ENCODE assay signal across 9 mouse cellular contexts in the genomic region with DNA sequence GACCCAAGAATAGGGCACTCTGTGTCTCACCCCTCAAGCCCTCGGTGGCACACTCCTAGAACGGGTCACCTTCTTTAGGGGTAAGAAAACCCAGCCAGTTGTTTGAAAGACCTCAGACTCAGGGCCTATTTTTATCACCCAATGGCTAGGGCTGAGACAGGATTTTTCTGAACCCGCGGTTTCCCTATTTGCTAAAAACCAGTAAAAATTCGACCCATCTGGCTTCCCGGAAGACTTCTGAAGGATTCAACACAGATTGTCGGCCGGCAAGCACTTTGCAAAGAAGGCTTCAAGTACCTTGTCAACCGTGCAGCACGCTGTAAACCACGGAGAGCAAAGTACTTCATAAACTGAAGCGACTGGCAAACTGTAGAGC. TPM values are rescaled to one million over a fixed set of nuclear protein-coding genes. Genes with fewer than 3 reads are reported as not detected.
DNase-seq lines count a peak whose midpoint lies in the region; ATAC-seq and TF ChIP-seq lines count a peak whose summit lies in the region.
"Had no signal": no experiment of that assay in that cellular context is flagged by ENCODE, and none has a peak within 500 bp of the region (broad histone marks: within the 10 kb centered on the region; RNA-seq: fewer than 3 reads in every experiment).

No protein-coding gene starts in this region.

- H3K9ac ChIP-seq in heart, embryonic 11.5 days (ENCODE audit: low read depth, low read length): no peak overlapping the region
- peak overlapping the region; percentile 82 for H3K9ac ChIP-seq in ES-Bruce4 (ENCODE audit: low read depth, poor library complexity, severe bottlenecking)
- H3K9ac ChIP-seq in forebrain, embryonic 14.5 days (ENCODE audit: low read length): peak overlapping the region; percentile 98
- no peak overlapping the region for H3K9ac ChIP-seq in liver, embryonic 16.5 days (ENCODE audit: low read depth, low read length)
- H3K9ac ChIP-seq: liver, embryonic 14.5 days had no signal

- peaks cover 20% of the 10 kb centered on the region for H3K4me1 ChIP-seq in heart, embryonic 11.5 days (ENCODE audit: control insufficient read depth, insufficient read depth, low read length)
- peaks cover 11% of the 10 kb centered on the region for H3K4me1 ChIP-seq in ES-Bruce4 (ENCODE audit: control insufficient read depth, insufficient read depth, low read length)
- H3K4me1 ChIP-seq in forebrain, embryonic 14.5 days (ENCODE audit: control insufficient read depth, insufficient read depth, low read length): peaks cover 61% of the 10 kb centered on the region
- H3K4me1 ChIP-seq in liver, embryonic 16.5 days (ENCODE audit: control insufficient read depth, low read depth, low read length): peaks cover 2% of the 10 kb centered on the region

- peak overlapping the region; percentile 99 for H3K4me2 ChIP-seq in heart, embryonic 11.5 days
- peak overlapping the region; percentile 93 for H3K4me2 ChIP-seq in forebrain, embryonic 14.5 days (ENCODE audit: low read length)
- H3K4me2 ChIP-seq in liver, embryonic 16.5 days (ENCODE audit: low read depth, low read length): peak overlapping the region; percentile 68; the same call in 1 of the 2 replicates

- WGBS in heart, embryonic 11.5 days (ENCODE audit: insufficient replicate concordance): 11% methylated on average over 12 of the region's 12 CpGs
- 3% methylated on average over 12 of the region's 12 CpGs for WGBS in forebrain, embryonic 14.5 days
- 5% methylated on average over 12 of the region's 12 CpGs for WGBS in liver, embryonic 16.5 days (ENCODE audit: insufficient replicate concordance)

- no peak for DNase-seq in heart, adult 18-20 months
- peak; percentile 57 for DNase-seq in forebrain, embryonic 14.5 days (ENCODE audit: low spot score)
- no peak for DNase-seq in gastrocnemius, postnatal 4 days (ENCODE audit: low spot score in 2 of 2)
- no peak for DNase-seq in adrenal gland, postnatal 14 days

- peaks cover 86% of the 10 kb centered on the region for H3K27me3 ChIP-seq in heart, embryonic 11.5 days (ENCODE audit: control insufficient read depth, insufficient read depth, low read length)
- H3K27me3 ChIP-seq in ES-Bruce4 (ENCODE audit: control insufficient read depth, insufficient read depth, low read length, poor library complexity, severe bottlenecking): no peaks in the 10 kb centered on the region
- H3K27me3 ChIP-seq in forebrain, embryonic 14.5 days (replicated peaks; ENCODE audit: control insufficient read depth, insufficient read depth, low read length): no peaks in the 10 kb centered on the region
- H3K27me3 ChIP-seq in liver, embryonic 16.5 days (ENCODE audit: control insufficient read depth, insufficient read depth, low read depth, low read length): peaks cover 70% of the 10 kb centered on the region

- H3K27ac ChIP-seq in heart, embryonic 11.5 days (ENCODE audit: low read depth, low read length): no peak overlapping the region
- H3K27ac ChIP-seq in ES-Bruce4 (ENCODE audit: insufficient read depth, low read length): no peak overlapping the region
- H3K27ac ChIP-seq in forebrain, embryonic 14.5 days (ENCODE audit: low read depth, low read length): peak overlapping the region; percentile 100; the same call in 1 of the 2 replicates
- no peak overlapping the region for H3K27ac ChIP-seq in liver, embryonic 16.5 days (ENCODE audit: low read length)
- H3K27ac ChIP-seq: liver, embryonic 14.5 days had no signal

- no peaks in the 10 kb centered on the region for H3K9me3 ChIP-seq in heart, embryonic 11.5 days (replicated peaks; ENCODE audit: control insufficient read depth, low read length)
- H3K9me3 ChIP-seq in ES-Bruce4 (replicated peaks; ENCODE audit: control insufficient read depth, insufficient read depth, low read length, poor library complexity, severe bottlenecking): no peaks in the 10 kb centered on the region
- H3K9me3 ChIP-seq in forebrain, embryonic 14.5 days (replicated peaks; ENCODE audit: control insufficient read depth, low read length): no peaks in the 10 kb centered on the region
- H3K9me3 ChIP-seq in liver, embryonic 16.5 days (replicated peaks; ENCODE audit: control insufficient read depth, low read length): no peaks in the 10 kb centered on the region

- peak overlapping the region; percentile 76 for H3K4me3 ChIP-seq in heart, embryonic 11.5 days (ENCODE audit: low read depth, low read length)
- peak overlapping the region; percentile 63 for H3K4me3 ChIP-seq in ES-Bruce4 (ENCODE audit: low read depth, low read length)
- H3K4me3 ChIP-seq in forebrain, embryonic 14.5 days (ENCODE audit: low read depth, low read length): peak overlapping the region; percentile 92
- no peak overlapping the region for H3K4me3 ChIP-seq in liver, embryonic 16.5 days (ENCODE audit: low read depth, low read length)

- TF ChIP-seq EP300 in ES-Bruce4 (IDR thresholded peaks at IDR 0.05; ENCODE audit: insufficient read depth, low read depth, low read length): no peak

- no peak for TF ChIP-seq CTCF in ES-Bruce4 (IDR thresholded peaks at IDR 0.05; ENCODE audit: low read depth, low read length)

- no peak for ATAC-seq in heart, embryonic 11.5 days (replicated peaks; ENCODE audit: insufficient number of reproducible peaks, low FRiP score, low TSS enrichment)
- no peak for ATAC-seq in forebrain, embryonic 14.5 days
- no peak for ATAC-seq in liver, embryonic 16.5 days (ENCODE audit: low read depth)
- ATAC-seq in activated CD4-positive, CD25-positive, alpha-beta regulatory T cell, adult 4 months: no peak

- H3K36me3 ChIP-seq in heart, embryonic 11.5 days (ENCODE audit: control insufficient read depth, insufficient read depth, low read length): no peaks in the 10 kb centered on the region
- H3K36me3 ChIP-seq in ES-Bruce4 (ENCODE audit: control insufficient read depth, insufficient read depth, low read length, poor library complexity, severe bottlenecking): no peaks in the 10 kb centered on the region
- H3K36me3 ChIP-seq in forebrain, embryonic 14.5 days (ENCODE audit: control insufficient read depth, insufficient read depth, low read length): no peaks in the 10 kb centered on the region
- H3K36me3 ChIP-seq in liver, embryonic 16.5 days (ENCODE audit: control insufficient read depth, insufficient read depth): no peaks in the 10 kb centered on the region

- no peak for TF ChIP-seq POLR2A in ES-Bruce4 (IDR thresholded peaks at IDR 0.05; ENCODE audit: insufficient read depth, low read length)

RNA-seq across cellular contexts. Expression of gene Ephb2, which starts 1.4 kb away (rescaled TPM):
- polyA plus RNA-seq in heart, embryonic 11.5 days (2014; fragmentation: Nextera tagmentation; extraction: Ambion mirVana): 2.5 and 2.7 TPM in 2 replicates
- total RNA-seq in heart, adult 18-20 months (2021): under 1 TPM; 0.89 to 0.90 TPM
- polyA plus RNA-seq in ES-Bruce4 (2011; ENCODE audit: insufficient read depth, insufficient read length, low read depth, missing spikeins): 15.1 and 15.5 TPM in 2 replicates
- 9.3 and 9.6 TPM in 2 replicates for polyA plus RNA-seq in forebrain, embryonic 14.5 days (2014; fragmentation: Nextera tagmentation; extraction: Ambion mirVana)
- 0.07 and 0.18 TPM in 2 replicates for polyA plus RNA-seq in liver, embryonic 16.5 days (2015; fragmentation: Nextera tagmentation; extraction: Ambion mirVana)
- 10 to 100 TPM; 12.3 to 13.5 TPM for total RNA-seq in gastrocnemius, postnatal 4 days (2021)
- not detected for polyA plus RNA-seq in activated CD4-positive, CD25-positive, alpha-beta regulatory T cell, adult 4 months (2017; shearing (Covaris generic))
- 10.3 and 11.3 TPM in 2 replicates for total RNA-seq in adrenal gland, postnatal 14 days (2021)

RNA-seq across cellular contexts. Expression of gene C1qb, which starts 51.6 kb away (rescaled TPM):
- polyA plus RNA-seq in heart, embryonic 11.5 days (2014; fragmentation: Nextera tagmentation; extraction: Ambion mirVana): 14.8 and 17.0 TPM in 2 replicates
- total RNA-seq in heart, adult 18-20 months (2021): 10 to 100 TPM; 42.6 to 54.2 TPM
- polyA plus RNA-seq in ES-Bruce4 (2011; ENCODE audit: insufficient read depth, insufficient read length, low read depth, missing spikeins): not detected in 2 replicates
- 45.2 and 45.8 TPM in 2 replicates for polyA plus RNA-seq in forebrain, embryonic 14.5 days (2014; fragmentation: Nextera tagmentation; extraction: Ambion mirVana)
- polyA plus RNA-seq in liver, embryonic 16.5 days (2015; fragmentation: Nextera tagmentation; extraction: Ambion mirVana): 129 and 142 TPM in 2 replicates
- 10 to 100 TPM; 33.7 to 39.4 TPM for total RNA-seq in gastrocnemius, postnatal 4 days (2021)
- polyA plus RNA-seq in activated CD4-positive, CD25-positive, alpha-beta regulatory T cell, adult 4 months (2017; shearing (Covaris generic)): 1 to 10 TPM; 1.2 to 6.1 TPM
- total RNA-seq in adrenal gland, postnatal 14 days (2021): 28.1 and 31.7 TPM in 2 replicates

RNA-seq across cellular contexts. Expression of gene C1qc, which starts 58.4 kb away (rescaled TPM):
- 7.1 and 7.4 TPM in 2 replicates for polyA plus RNA-seq in heart, embryonic 11.5 days (2014; fragmentation: Nextera tagmentation; extraction: Ambion mirVana)
- total RNA-seq in heart, adult 18-20 months (2021): 10 to 100 TPM; 36.9 to 41.6 TPM
- not detected in 2 replicates for polyA plus RNA-seq in ES-Bruce4 (2011; ENCODE audit: insufficient read depth, insufficient read length, low read depth, missing spikeins)
- 22.3 and 25.6 TPM in 2 replicates for polyA plus RNA-seq in forebrain, embryonic 14.5 days (2014; fragmentation: Nextera tagmentation; extraction: Ambion mirVana)
- 60.4 and 68.2 TPM in 2 replicates for polyA plus RNA-seq in liver, embryonic 16.5 days (2015; fragmentation: Nextera tagmentation; extraction: Ambion mirVana)
- 10 to 100 TPM; 32.7 to 33.5 TPM for total RNA-seq in gastrocnemius, postnatal 4 days (2021)
- under 1 TPM; 0.28 to 0.56 TPM for polyA plus RNA-seq in activated CD4-positive, CD25-positive, alpha-beta regulatory T cell, adult 4 months (2017; shearing (Covaris generic))
- total RNA-seq in adrenal gland, postnatal 14 days (2021): 23.6 and 28.0 TPM in 2 replicates

Comparison
In these comparisons a context has a peak if more than half of its experiments do, and no peak if none do; other contexts are left out.
1. H3K9ac ChIP-seq: peak in ES-Bruce4 (single experiment) and forebrain, embryonic 14.5 days (single experiment); none in heart, embryonic 11.5 days (single experiment) and liver, embryonic 16.5 days (single experiment).
2. Peak in every context shown above with its lines, with median percentiles within 50 percentile points of each other: H3K4me2 ChIP-seq.